13 mouse cellular contexts compared by ENCODE assay signal in genomic region chr7:24372786-24373185, GRCm38 (mm10). TPM values are rescaled to one million over a fixed set of nuclear protein-coding genes. Genes with fewer than 3 reads are reported as not detected.
DNase-seq lines count a peak whose midpoint lies in the region; ATAC-seq and TF ChIP-seq lines count a peak whose summit lies in the region.
"Had no signal": no experiment of that assay in that cellular context is flagged by ENCODE, and none has a peak within 500 bp of the region (broad histone marks: within the 10 kb centered on the region; RNA-seq: fewer than 3 reads in every experiment).

No protein-coding gene starts in this region.

- no peak for TF ChIP-seq CTCF in liver, adult 2 months (IDR thresholded peaks at IDR 0.05; ENCODE audit: low read depth, low read length)
- no peak for TF ChIP-seq CTCF in bone marrow macrophage, adult 2 months (IDR thresholded peaks at IDR 0.05; ENCODE audit: low read depth, low read length)

- ATAC-seq in erythroblast, adult 5-6 weeks (replicated peaks; ENCODE audit: low FRiP score, poor library complexity, severe bottlenecking), result no peak

- no peak for DNase-seq in liver, adult 2 months (ENCODE audit: extremely low read depth, low read depth, low spot score)
- DNase-seq in liver (no peak), adipocyte (ENCODE audit: low spot score) (no peak)
- DNase-seq in cerebellum, postnatal 10 days, result no peak
- DNase-seq: adrenal gland, postnatal 25 days; kidney, postnatal 36 days; right cerebral cortex, postnatal 14 days had no signal

- no peaks in the 10 kb centered on the region for H3K9me3 ChIP-seq in erythroblast, embryonic 14.5 days (ENCODE audit: control insufficient read depth, low read length)

- 65% methylated on average over 4 of the region's 4 CpGs for WGBS in liver, adult 2 months
- WGBS in macrophage (ENCODE audit: missing documents), result 43% methylated on average over 2 of the region's 4 CpGs

- peaks cover 5% of the 10 kb centered on the region; the same call in 1 of the 2 replicates for H3K27me3 ChIP-seq in erythroblast, embryonic 14.5 days (ENCODE audit: control insufficient read depth)
- peaks cover 7% of the 10 kb centered on the region; the same call in 1 of the 2 replicates for H3K27me3 ChIP-seq in liver, adult 2 months (ENCODE audit: control insufficient read depth, insufficient read depth, low read length)

- H3K27ac ChIP-seq in liver, adult 2 months (replicated peaks; ENCODE audit: insufficient read depth, low read depth, low read length), result peak overlapping the region; percentile 37; the same call in 1 of the 2 replicates
- peak overlapping the region; percentile 82 for H3K27ac ChIP-seq in bone marrow macrophage, adult 2 months (ENCODE audit: insufficient read depth, low read depth, low read length)
- peak overlapping the region; percentile 90 for H3K27ac ChIP-seq in macrophage

- peaks cover 91% of the 10 kb centered on the region for H3K4me1 ChIP-seq in erythroblast, embryonic 14.5 days (ENCODE audit: control insufficient read depth)
- H3K4me1 ChIP-seq in liver, adult 2 months (ENCODE audit: control insufficient read depth, insufficient read depth, low read length), result no peaks in the 10 kb centered on the region
- peaks cover 31% of the 10 kb centered on the region for H3K4me1 ChIP-seq in bone marrow macrophage, adult 2 months (ENCODE audit: control insufficient read depth, insufficient read depth, low read length)

- peaks cover 81% of the 10 kb centered on the region for H3K36me3 ChIP-seq in erythroblast, embryonic 14.5 days (ENCODE audit: control insufficient read depth)
- no peaks in the 10 kb centered on the region for H3K36me3 ChIP-seq in liver, adult 2 months (ENCODE audit: control insufficient read depth, insufficient read depth, low read length)
- H3K36me3 ChIP-seq in macrophage (ENCODE audit: inconsistent target), result no peaks in the 10 kb centered on the region

- H3K79me2 ChIP-seq in liver, adult 2 months (ENCODE audit: control insufficient read depth, insufficient read depth, low read length), result no peaks in the 10 kb centered on the region
- peaks cover 57% of the 10 kb centered on the region for H3K79me2 ChIP-seq in macrophage (ENCODE audit: inconsistent target)

- no peak for TF ChIP-seq POLR2A in liver, adult 2 months (IDR thresholded peaks at IDR 0.05; ENCODE audit: extremely low read depth, insufficient read depth, low read length)
- no peak for TF ChIP-seq POLR2A in bone marrow macrophage, adult 2 months (IDR thresholded peaks at IDR 0.05; ENCODE audit: borderline replicate concordance, low read depth, low read length)

- H3K4me3 ChIP-seq in erythroblast, embryonic 14.5 days (replicated peaks), result peak overlapping the region; percentile 98
- no peak overlapping the region for H3K4me3 ChIP-seq in liver, adult 2 months (ENCODE audit: insufficient read depth, low read depth, low read length)
- peak overlapping the region; percentile 64 for H3K4me3 ChIP-seq in bone marrow macrophage, adult 2 months (ENCODE audit: insufficient read depth, low read length)
- H3K4me3 ChIP-seq in macrophage (ENCODE audit: inconsistent target), result peak overlapping the region; percentile 79; the same call in 1 of the 2 replicates

- no peak overlapping the region for H3K9ac ChIP-seq in liver, adult 2 months (ENCODE audit: low read depth, low read length)

RNA-seq across cellular contexts. Expression of gene Kcnn4, which starts 2.7 kb away (rescaled TPM):
- 56.1 and 61.3 TPM in 2 replicates for polyA plus RNA-seq in erythroblast, embryonic 14.5 days (2012)
- total RNA-seq in erythroblast, adult 5-6 weeks (2015; ENCODE audit: low replicate concordance), result 102 and 125 TPM in 2 replicates
- 244 and 272 TPM in 2 replicates for total RNA-seq in erythroblast, adult 5-6 weeks (2017; ENCODE audit: low replicate concordance)
- total RNA-seq in liver, adult 2 months (2014; rRNA removed), result 0.20 and 0.83 TPM in 2 replicates
- polyA plus RNA-seq in liver, adult 2 months (2012; rRNA removed), result 0.55 and 0.66 TPM in 2 replicates
- 50.1 and 51.4 TPM in 2 replicates for polyA plus RNA-seq in bone marrow macrophage, adult 2 months (2012; ENCODE audit: insufficient read depth, insufficient read length, missing spikeins)
- 100 to 1,000 TPM in 4 of 26 experiments, 10 to 100 TPM in 21, 1 to 10 TPM in 1; 5.6 to 198 (median 45.1) TPM for total RNA-seq in macrophage (2018; cell fraction: chromatin; rRNA removed)
- total RNA-seq in macrophage (2018; cell fraction: cytosol; rRNA removed), result 10 to 100 TPM; 16.1 to 69.7 (median 46.9) TPM
- 100 to 1,000 TPM in 8 of 26 experiments, 10 to 100 TPM in 18; 15.3 to 160 (median 78.6) TPM for total RNA-seq in macrophage (2018; cell fraction: nucleus; rRNA removed)
- 11.1 to 85.5 TPM (median 12.1 TPM) in 3 replicates for polyA plus RNA-seq in macrophage (2018)

RNA-seq across cellular contexts. Expression of gene Lypd5, which starts 23.8 kb away (rescaled TPM):
- polyA plus RNA-seq in erythroblast, embryonic 14.5 days (2012), result 0.02 TPM in 1 of 2 replicates, not detected in the other
- total RNA-seq in erythroblast, adult 5-6 weeks (2015; ENCODE audit: low replicate concordance), result not detected in 2 replicates
- total RNA-seq in erythroblast, adult 5-6 weeks (2017; ENCODE audit: low replicate concordance), result not detected in 2 replicates
- total RNA-seq in liver, adult 2 months (2014; rRNA removed), result not detected in 2 replicates
- polyA plus RNA-seq in liver, adult 2 months (2012; rRNA removed), result not detected in 2 replicates
- polyA plus RNA-seq in bone marrow macrophage, adult 2 months (2012; ENCODE audit: insufficient read depth, insufficient read length, missing spikeins), result not detected in 2 replicates
- not detected for total RNA-seq in macrophage (2018; cell fraction: chromatin; rRNA removed)
- not detected for total RNA-seq in macrophage (2018; cell fraction: cytosol; rRNA removed)
- not detected for total RNA-seq in macrophage (2018; cell fraction: nucleus; rRNA removed)
- not detected in 3 replicates for polyA plus RNA-seq in macrophage (2018)
- total RNA-seq: adrenal gland, postnatal 25 days; hematopoietic stem cell, adult 5-6 weeks had no signal
- polyA plus RNA-seq: cortical plate, adult 2 months had no signal

RNA-seq across cellular contexts. Expression of gene Smg9, which starts 26.6 kb away (rescaled TPM):
- polyA plus RNA-seq in erythroblast, embryonic 14.5 days (2012), result 16.4 and 18.4 TPM in 2 replicates
- total RNA-seq in erythroblast, adult 5-6 weeks (2015; ENCODE audit: low replicate concordance), result 9.6 and 11.1 TPM in 2 replicates
- 13.3 and 16.0 TPM in 2 replicates for total RNA-seq in erythroblast, adult 5-6 weeks (2017; ENCODE audit: low replicate concordance)
- total RNA-seq in liver, adult 2 months (2014; rRNA removed), result 3.7 and 5.0 TPM in 2 replicates
- 11.7 and 17.8 TPM in 2 replicates for polyA plus RNA-seq in liver, adult 2 months (2012; rRNA removed)
- 35.8 and 36.5 TPM in 2 replicates for polyA plus RNA-seq in bone marrow macrophage, adult 2 months (2012; ENCODE audit: insufficient read depth, insufficient read length, missing spikeins)
- total RNA-seq in macrophage (2018; cell fraction: chromatin; rRNA removed), result 100 to 1,000 TPM; 127 to 223 (median 160) TPM
- total RNA-seq in macrophage (2018; cell fraction: cytosol; rRNA removed), result 10 to 100 TPM; 15.4 to 41.1 (median 24.8) TPM
- total RNA-seq in macrophage (2018; cell fraction: nucleus; rRNA removed), result 100 to 1,000 TPM in 11 of 26 experiments, 10 to 100 TPM in 15; 59.9 to 137 (median 93.6) TPM
- 19.7 to 29.3 TPM (median 20.3 TPM) in 3 replicates for polyA plus RNA-seq in macrophage (2018)

RNA-seq across cellular contexts. Expression of gene Tescl, which starts 39.0 kb away (rescaled TPM):
- polyA plus RNA-seq in erythroblast, embryonic 14.5 days (2012), result not detected in 2 replicates
- total RNA-seq in erythroblast, adult 5-6 weeks (2015; ENCODE audit: low replicate concordance), result not detected in 2 replicates
- total RNA-seq in erythroblast, adult 5-6 weeks (2017; ENCODE audit: low replicate concordance), result not detected in 2 replicates
- total RNA-seq in liver, adult 2 months (2014; rRNA removed), result not detected in 2 replicates
- not detected in 2 replicates for polyA plus RNA-seq in liver, adult 2 months (2012; rRNA removed)
- not detected in 2 replicates for polyA plus RNA-seq in bone marrow macrophage, adult 2 months (2012; ENCODE audit: insufficient read depth, insufficient read length, missing spikeins)
- not detected for total RNA-seq in macrophage (2018; cell fraction: chromatin; rRNA removed)
- total RNA-seq in macrophage (2018; cell fraction: cytosol; rRNA removed), result under 1 TPM in 1 of 26 experiments, not detected in 25; 0.17 TPM
- total RNA-seq in macrophage (2018; cell fraction: nucleus; rRNA removed), result not detected
- not detected in 3 replicates for polyA plus RNA-seq in macrophage (2018)
- total RNA-seq: hematopoietic stem cell, adult 5-6 weeks had no signal

RNA-seq across cellular contexts. Expression of gene Zfp94, which starts 56.3 kb away (rescaled TPM):
- 0.07 TPM in 1 of 2 replicates, not detected in the other for polyA plus RNA-seq in erythroblast, embryonic 14.5 days (2012)
- total RNA-seq in erythroblast, adult 5-6 weeks (2015; ENCODE audit: low replicate concordance), result 1.0 TPM in 1 of 2 replicates, not detected in the other
- 0.34 and 1.3 TPM in 2 replicates for total RNA-seq in erythroblast, adult 5-6 weeks (2017; ENCODE audit: low replicate concordance)
- total RNA-seq in liver, adult 2 months (2014; rRNA removed), result 2.4 and 2.8 TPM in 2 replicates
- polyA plus RNA-seq in liver, adult 2 months (2012; rRNA removed), result 2.6 and 3.3 TPM in 2 replicates
- 3.5 and 5.3 TPM in 2 replicates for polyA plus RNA-seq in bone marrow macrophage, adult 2 months (2012; ENCODE audit: insufficient read depth, insufficient read length, missing spikeins)
- total RNA-seq in macrophage (2018; cell fraction: chromatin; rRNA removed), result 10 to 100 TPM in 2 of 26 experiments, 1 to 10 TPM in 17, under 1 TPM in 2, not detected in 5; 0.53 to 11.8 (median 4.6) TPM
- total RNA-seq in macrophage (2018; cell fraction: cytosol; rRNA removed), result 1 to 10 TPM in 15 of 26 experiments, under 1 TPM in 11; 0.24 to 2.2 (median 1.3) TPM
- total RNA-seq in macrophage (2018; cell fraction: nucleus; rRNA removed), result 1 to 10 TPM in 13 of 26 experiments, under 1 TPM in 8, not detected in 5; 0.58 to 6.2 (median 1.6) TPM
- polyA plus RNA-seq in macrophage (2018), result 1.0 to 2.1 TPM (median 1.5 TPM) in 3 replicates

Comparison
In these comparisons a context has a peak if more than half of its experiments do, and no peak if none do; other contexts are left out.
1. H3K27ac ChIP-seq: peak in every context shown above with its lines; median percentile 90 in macrophage; 82 in bone marrow macrophage, adult 2 months; 37 in liver, adult 2 months.